Mouse (Mus musculus): ENCODE results near the gene 9930021J03Rik. TPM values are rescaled to one million over a fixed set of nuclear protein-coding genes. Genes with fewer than 3 reads are reported as not detected.

Gene 9930021J03Rik
- polyA plus RNA-seq (2012), result 2.0 and 2.7 TPM in 2 replicates

GRCm38 (mm10) chr19:29805917-29806785 lies at the start of gene 9930021J03Rik:
Gene 9930021J03Rik (minus strand): TSS chr19:29805989.

GRCm38 (mm10) chr19:29812581-29813460 lies 7.0 kb upstream of the 9930021J03Rik start, which contains the start of gene Ranbp6:
Gene Ranbp6 (minus strand): TSS chr19:29812974.

GRCm38 (mm10) chr19:29697245-29697874 lies 108.4 kb downstream of the 9930021J03Rik start, which contains the start of gene Mlana:
Gene Mlana (plus strand): TSS chr19:29697824.

Other genes with a start within 250 kb of the 9930021J03Rik start
- 17.4 and 20.9 TPM in 2 replicates for gene Ermp1, start 157.6 kb downstream of the 9930021J03Rik start, polyA plus RNA-seq (2012)
- gene Mlana, start 108.2 kb downstream of the 9930021J03Rik start, polyA plus RNA-seq (2012), result not detected in 2 replicates
- gene Ranbp6, start 7.0 kb upstream of the 9930021J03Rik start, polyA plus RNA-seq (2012), result 1.5 and 2.4 TPM in 2 replicates
- gene Il33, start 119.1 kb upstream of the 9930021J03Rik start, polyA plus RNA-seq (2012), result 0.03 TPM in 1 of 2 replicates, not detected in the other
- not detected in 2 replicates for gene Trpd52l3, start 197.8 kb upstream of the 9930021J03Rik start, polyA plus RNA-seq (2012)
- gene Uhrf2, start 224.5 kb upstream of the 9930021J03Rik start, polyA plus RNA-seq (2012), result 13.1 and 17.3 TPM in 2 replicates

Data from megakaryocyte-erythroid progenitor cell, adult 5 weeks (primary cell).